Mouse (Mus musculus): ENCODE measurements around the gene Bcorl1.
A peak's percentile ranks its signal among the peaks of the same experiment; 100 is the strongest.
"Not testable (repeated sequence)": the region's sequence is repeated elsewhere in the genome, so short reads cannot be mapped to it uniquely, and the experiment has no call there.

Gene Bcorl1

GRCm38 (mm10) chrX:48389380-48389779 is 48.2 kb downstream of the Bcorl1 start:
- DNase-seq (ENCODE audit: low read depth, low spot score): no peak

GRCm38 (mm10) chrX:48399994-48400393 is 58.8 kb downstream of the Bcorl1 start:
- no peak for DNase-seq (ENCODE audit: low read depth, low spot score)

GRCm38 (mm10) chrX:48405141-48405540 is 64.0 kb downstream of the Bcorl1 start:
- peak; percentile 36 for DNase-seq (ENCODE audit: low read depth, low spot score)

- peak; percentile 79 for DNase-seq (ENCODE audit: low read depth, low spot score)
These were observed 68.6 kb downstream of the Bcorl1 start for GRCm38 (mm10) chrX:48409611-48410387.

GRCm38 (mm10) chrX:48410388-48410776 is 69.2 kb downstream of the Bcorl1 start:
- DNase-seq (ENCODE audit: low read depth, low spot score): no peak

- DNase-seq (ENCODE audit: low read depth, low spot score): no peak
These were observed 71.5 kb downstream of the Bcorl1 start for GRCm38 (mm10) chrX:48412629-48413028.

GRCm38 (mm10) chrX:48414291-48414690 is 73.1 kb downstream of the Bcorl1 start:
- DNase-seq (ENCODE audit: low read depth, low spot score): no peak

GRCm38 (mm10) chrX:48418417-48418816 is 77.3 kb downstream of the Bcorl1 start:
- no peak for DNase-seq (ENCODE audit: low read depth, low spot score)

GRCm38 (mm10) chrX:48422986-48423385 is 81.8 kb downstream of the Bcorl1 start:
- peak; percentile 77 for DNase-seq (ENCODE audit: low read depth, low spot score)

- no peak for DNase-seq (ENCODE audit: low read depth, low spot score)
These were observed 82.5 kb downstream of the Bcorl1 start for GRCm38 (mm10) chrX:48423671-48424070.

- DNase-seq (ENCODE audit: low read depth, low spot score): peak; percentile 4
These were observed 83.4 kb downstream of the Bcorl1 start for GRCm38 (mm10) chrX:48424583-48424982.

- no peak for DNase-seq (ENCODE audit: low read depth, low spot score)
These were observed 84.1 kb downstream of the Bcorl1 start for GRCm38 (mm10) chrX:48425280-48425679.

- no peak for DNase-seq (ENCODE audit: low read depth, low spot score)
These were observed 87.1 kb downstream of the Bcorl1 start for GRCm38 (mm10) chrX:48428241-48428640.

- DNase-seq (ENCODE audit: low read depth, low spot score): no peak
These were observed 87.5 kb downstream of the Bcorl1 start for GRCm38 (mm10) chrX:48428642-48429041.

GRCm38 (mm10) chrX:48429100-48429499 is 87.9 kb downstream of the Bcorl1 start:
- no peak for DNase-seq (ENCODE audit: low read depth, low spot score)

- DNase-seq (ENCODE audit: low read depth, low spot score): no peak
These were observed 88.4 kb downstream of the Bcorl1 start for GRCm38 (mm10) chrX:48429538-48429937.

GRCm38 (mm10) chrX:48432599-48433526 is 91.7 kb downstream of the Bcorl1 start:
- no peak for DNase-seq (ENCODE audit: low read depth, low spot score)

GRCm38 (mm10) chrX:48433527-48433899 is 92.4 kb downstream of the Bcorl1 start:
- DNase-seq (ENCODE audit: low read depth, low spot score): no peak

- DNase-seq (ENCODE audit: low read depth, low spot score): no peak
These were observed 93.1 kb downstream of the Bcorl1 start for GRCm38 (mm10) chrX:48434251-48434650.

- DNase-seq (ENCODE audit: low read depth, low spot score): no peak
These were observed 94.3 kb downstream of the Bcorl1 start for GRCm38 (mm10) chrX:48435477-48435900.

GRCm38 (mm10) chrX:48436082-48436481 is 94.9 kb downstream of the Bcorl1 start:
- DNase-seq (ENCODE audit: low read depth, low spot score): not testable (repeated sequence)

- no peak for DNase-seq (ENCODE audit: low read depth, low spot score)
These were observed 97.9 kb downstream of the Bcorl1 start for GRCm38 (mm10) chrX:48439036-48439435.

- no peak for DNase-seq (ENCODE audit: low read depth, low spot score)
These were observed 100.4 kb downstream of the Bcorl1 start for GRCm38 (mm10) chrX:48441548-48441947.

All from mesoderm, embryonic 11.5 days (tissue).